Mouse (Mus musculus): ENCODE results near the gene Gm10073.

GRCm38 (mm10) chr8:106610958-106611640 is 37.8 kb upstream of the Gm10073 start:
- no peak for TF ChIP-seq GATA1 (IDR thresholded peaks at IDR 0.05; ENCODE audit: low read length)
- TF ChIP-seq TAL1 (IDR thresholded peaks at IDR 0.05; ENCODE audit: low read length): no peak

Measured in erythroblast, embryonic 14.5 days (primary cell).